Mouse (Mus musculus) thymus, postnatal 36 days (tissue): ENCODE results near the gene Tcp11l2.

Experiments used
- DNase-seq, 2 experiments: peaks; one replicate each; pipeline ENCODE4 v3.0.0; 2022; ENCODE audit warnings: mixed read lengths in 2 of 2

The Tcp11l2 gene

DNA sequence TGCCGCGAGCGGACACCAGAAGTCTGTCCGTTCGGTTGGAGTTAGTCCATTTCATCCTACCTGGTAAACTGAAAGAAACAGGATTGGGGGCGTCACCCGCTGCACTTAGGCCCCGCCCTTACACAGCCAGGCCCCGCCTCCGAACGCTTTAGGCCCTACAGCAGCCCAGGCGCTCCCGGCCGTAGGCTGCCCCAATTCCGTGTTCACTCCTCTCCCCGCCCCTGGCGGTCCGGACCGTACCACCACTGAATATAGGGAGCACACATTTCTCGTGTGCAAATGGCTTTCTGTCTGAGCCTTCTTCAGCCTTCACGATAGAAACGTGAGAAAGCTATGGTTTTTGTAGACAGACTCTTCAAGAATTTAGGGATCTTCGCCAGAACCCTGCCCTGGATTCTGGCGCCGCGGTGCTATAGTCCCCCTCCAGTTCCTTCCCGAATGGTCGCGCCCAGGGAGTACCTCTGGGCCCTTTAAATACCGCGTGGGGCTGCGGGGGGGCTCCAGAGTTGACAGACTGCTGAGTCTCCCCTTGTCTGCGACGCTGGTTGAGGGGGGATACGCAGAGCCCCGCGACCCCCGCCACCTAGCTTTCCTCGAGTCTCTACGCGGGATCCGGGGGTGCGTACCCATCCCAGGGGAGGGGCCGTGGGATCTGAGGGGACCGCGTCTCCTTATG is at the start of gene Tcp11l2:
TSS of gene Tcp11l2 (plus strand) at position 232 of the 676 bp plus-strand sequence.
- peak; percentile 93 to 95 for DNase-seq

DNA sequence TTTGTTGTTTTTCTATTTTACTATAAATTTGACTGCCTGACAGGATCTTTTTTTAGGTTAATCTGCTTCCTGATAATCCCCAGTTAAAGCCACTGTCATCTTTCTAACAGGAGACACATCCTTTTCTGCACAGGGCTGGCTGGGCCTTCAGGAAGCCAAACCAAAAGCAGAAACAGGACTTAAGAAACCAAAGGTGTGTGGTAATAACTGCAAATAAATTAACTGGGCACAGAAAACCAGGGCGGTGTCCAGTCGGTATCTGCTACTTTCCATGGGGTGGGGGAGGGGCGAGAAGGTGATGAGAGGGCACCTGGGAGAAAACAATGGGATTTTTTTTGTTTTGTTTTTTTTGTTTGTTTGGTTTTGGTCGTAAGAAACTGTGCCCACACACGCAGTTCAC is 49.4 kb upstream of the Tcp11l2 start:
- DNase-seq, result no peak

DNA sequence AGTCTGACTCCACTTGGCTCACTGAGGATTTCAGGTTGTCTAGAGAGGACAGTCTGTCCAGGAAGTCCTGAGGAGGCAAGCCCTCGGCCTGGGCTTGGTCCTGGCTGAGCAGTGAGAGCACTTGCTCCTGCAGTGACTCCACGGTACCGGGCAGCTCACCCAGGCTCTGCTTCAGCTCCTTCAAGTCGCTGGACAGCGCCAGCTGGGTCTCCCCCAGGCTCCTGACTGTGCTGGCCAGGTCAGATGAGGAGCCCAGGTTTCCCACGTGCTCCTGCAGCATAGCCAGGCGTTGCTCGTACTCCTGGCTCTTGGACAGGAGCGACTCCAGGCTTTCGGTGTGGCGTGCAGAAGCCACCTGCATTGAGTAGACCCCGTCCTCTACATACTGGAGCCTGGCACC is 48.8 kb upstream of the Tcp11l2 start:
- no peak for DNase-seq

DNA sequence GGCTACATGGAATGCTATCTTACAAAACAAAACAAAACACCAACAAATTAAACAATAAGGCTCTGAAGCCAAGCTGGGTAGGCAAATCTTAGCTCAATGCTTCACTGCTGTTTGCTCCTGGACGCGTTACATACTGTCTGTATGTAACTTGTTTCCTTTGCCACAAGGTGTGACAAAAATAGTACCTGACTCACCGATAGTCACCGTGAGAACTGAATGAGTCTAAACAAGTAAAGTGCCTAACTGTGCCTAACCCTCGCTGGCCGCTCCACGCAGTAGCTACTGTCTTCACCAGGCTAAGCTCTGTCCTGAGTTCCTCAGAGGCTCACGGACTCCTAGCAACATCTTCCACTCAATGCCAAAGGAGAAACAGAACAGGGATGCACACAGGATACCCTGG is 46.0 kb upstream of the Tcp11l2 start:
- no peak for DNase-seq

DNA sequence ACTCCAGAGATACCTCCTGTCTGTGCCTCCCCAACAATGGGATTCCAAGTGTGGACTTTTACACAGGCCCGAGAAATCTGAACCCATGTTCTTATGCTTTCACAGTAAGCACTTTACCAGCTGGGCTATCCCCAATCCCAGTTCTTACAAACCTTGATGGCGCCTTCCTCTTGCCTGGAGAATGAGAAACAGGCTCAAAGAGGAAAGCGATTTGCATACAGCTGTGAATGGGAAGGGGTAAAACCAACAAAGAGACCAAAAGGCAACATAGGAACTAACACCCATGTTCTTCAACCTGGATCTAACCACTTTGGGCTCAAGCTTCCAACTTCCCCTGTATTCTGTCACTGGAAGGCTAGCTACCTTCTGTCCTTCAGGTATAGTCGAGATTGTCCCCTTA is 44.9 kb upstream of the Tcp11l2 start:
- no peak for DNase-seq

DNA sequence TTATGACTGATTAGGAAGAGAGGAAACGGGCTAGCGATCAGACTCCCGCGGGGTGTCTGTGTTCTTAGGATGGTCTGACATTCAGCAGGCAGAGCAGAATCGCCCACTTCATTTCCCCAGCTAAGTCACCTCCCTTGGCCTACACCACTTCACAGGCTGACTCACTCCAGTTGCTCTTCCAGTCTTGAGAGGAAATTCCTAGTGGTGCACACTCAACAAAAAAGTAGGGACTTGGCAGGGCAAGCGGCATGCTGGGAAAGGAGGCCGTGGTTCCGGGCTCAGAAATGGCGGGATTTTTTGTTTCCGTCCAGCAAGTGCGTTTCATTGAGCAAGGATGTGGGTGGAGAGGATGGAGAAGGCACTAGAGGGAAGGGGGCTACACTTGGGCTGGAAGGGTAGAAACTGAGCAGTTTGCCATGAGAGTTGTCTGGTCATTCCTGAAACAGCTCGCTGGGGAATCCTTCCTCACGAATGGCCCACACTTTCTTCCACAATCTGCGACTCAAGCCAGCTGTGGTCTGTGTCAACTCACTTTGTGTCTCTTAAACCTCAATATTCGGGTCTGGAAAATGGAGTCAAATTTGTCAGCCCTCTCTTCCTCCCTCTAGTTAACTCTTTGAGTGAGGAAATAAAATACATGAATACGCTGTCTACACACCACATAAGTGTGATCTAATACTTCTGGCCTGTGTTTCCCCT is 44.1 kb upstream of the Tcp11l2 start:
- DNase-seq, result no peak

DNA sequence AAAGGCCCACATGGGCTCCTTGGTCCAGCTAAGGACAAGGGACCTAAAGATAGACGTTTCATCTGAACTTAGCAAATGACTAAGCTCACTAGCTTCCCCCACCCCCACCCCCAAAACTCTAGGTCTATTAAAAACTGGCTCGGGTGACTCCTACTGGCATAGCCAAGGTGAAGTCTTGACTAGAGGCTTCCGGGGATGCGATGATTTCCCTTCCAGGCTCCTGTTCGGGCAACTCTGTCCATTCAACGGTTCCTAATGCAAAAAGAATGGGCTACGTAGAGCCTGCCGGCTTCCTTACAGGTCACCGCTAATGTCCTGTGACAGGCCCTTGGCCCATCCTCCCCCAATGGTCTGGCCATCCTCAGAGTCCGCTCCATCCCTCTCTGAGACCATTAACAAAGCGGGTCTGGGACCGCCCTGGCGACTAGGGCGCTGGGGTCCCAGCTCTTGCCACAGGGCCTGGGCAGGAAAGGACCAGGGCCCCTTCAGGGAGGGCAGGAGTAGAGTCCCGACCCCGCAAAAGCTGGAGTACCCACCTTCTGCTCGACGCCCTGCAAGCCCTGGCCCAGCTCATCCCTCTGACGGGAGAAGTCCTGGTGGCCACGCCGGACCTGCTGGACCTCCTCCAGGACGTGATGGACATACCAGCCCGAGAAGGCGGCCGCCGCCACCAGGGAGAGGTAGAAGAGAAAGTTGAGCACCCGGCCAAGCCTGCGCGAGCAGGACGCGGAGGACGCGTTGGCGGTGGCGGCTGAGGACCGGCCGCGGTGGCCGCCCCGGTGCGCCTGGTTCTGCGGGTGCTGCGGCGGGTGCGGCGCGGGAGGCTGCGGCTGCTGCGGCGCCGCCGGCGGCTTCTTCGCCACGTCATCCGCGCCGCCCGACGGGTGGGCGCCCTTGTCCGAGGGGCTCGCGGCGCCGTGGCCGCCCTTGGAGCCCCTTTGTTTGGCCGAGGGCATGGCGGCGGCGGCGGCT is 43.2 kb upstream of the Tcp11l2 start:
- DNase-seq, result peak; percentile 13 to 29

DNA sequence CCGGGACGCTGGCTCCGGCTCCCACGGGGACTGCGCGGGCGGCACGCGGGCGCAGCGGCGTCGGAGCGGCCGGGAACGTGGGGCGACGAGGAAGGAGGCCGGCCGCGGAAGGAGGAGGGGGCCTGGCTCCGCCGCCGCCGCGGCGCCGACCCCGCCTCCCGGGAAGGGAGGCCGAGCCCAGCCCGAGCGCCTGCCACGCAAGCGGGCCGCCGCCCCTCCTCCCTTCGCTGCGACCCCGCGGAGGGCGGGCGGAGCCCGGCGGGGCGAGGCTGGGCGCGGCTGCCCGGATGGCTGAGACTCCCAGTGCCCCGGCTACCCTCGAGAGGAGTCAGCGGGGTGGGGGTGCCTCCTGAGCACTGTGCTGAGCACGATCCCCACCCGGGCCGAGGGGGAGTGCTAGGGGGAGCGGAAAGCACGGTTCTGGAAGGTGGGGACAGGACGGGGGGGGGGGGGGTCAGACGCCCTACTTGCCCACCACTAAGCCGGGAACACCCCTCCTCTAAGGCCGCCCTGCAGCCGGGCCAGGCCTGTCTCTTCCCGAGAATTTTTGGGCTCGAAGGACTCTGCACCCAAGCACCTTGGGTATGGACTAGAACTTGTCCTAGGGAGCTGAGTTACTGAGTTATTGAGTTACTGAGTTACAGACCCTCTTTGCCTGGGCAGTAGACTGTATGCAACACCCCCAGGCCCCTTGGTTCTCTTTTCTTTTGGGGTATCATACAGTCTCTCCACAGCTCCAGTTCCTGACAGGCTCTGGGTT is 42.3 kb upstream of the Tcp11l2 start, which contains the start of gene Ckap4:
TSS of gene Ckap4 (minus strand) at position 151 of the 760 bp plus-strand sequence.
- DNase-seq, result peak; percentile 71 to 76

DNA sequence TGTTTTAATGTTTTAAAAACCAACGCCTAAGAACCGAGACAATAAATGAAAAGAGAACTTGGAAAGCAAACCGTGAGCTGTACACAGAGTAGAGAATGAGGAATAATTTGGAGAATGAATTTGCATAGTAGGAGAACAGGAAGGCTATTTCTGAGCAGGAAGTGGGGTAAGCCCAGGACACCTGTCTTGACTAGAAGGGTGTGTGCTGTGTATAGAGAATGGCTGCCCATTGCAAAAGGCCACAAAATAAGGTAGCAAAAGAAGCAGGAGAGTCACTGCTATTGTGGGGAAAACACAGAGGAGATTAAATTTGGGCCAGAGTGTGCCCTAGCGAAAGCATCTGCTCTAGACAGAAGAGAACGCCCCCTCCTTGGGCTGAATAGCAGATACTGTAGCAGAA is 41.0 kb upstream of the Tcp11l2 start:
- DNase-seq, result no peak

DNA sequence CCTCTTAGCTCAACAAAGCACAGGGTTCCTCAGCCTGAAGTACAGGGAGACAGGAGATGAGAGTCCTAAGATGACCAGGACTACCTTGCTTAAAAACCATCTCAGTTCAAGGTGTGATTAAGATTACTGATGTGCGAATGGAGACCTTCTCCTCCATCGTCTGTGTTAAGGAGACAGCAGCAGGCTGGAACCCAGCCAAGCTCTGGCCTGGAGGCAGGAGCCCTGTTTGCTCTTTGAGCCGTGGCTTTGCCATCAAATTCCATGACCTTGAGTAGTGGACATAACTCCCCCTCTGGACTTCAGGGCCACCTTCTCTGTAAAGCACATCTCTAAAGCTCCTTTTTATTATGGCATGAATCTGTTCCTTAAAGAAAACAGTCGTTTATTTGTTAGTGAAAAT is 40.6 kb upstream of the Tcp11l2 start:
- DNase-seq, result no peak

DNA sequence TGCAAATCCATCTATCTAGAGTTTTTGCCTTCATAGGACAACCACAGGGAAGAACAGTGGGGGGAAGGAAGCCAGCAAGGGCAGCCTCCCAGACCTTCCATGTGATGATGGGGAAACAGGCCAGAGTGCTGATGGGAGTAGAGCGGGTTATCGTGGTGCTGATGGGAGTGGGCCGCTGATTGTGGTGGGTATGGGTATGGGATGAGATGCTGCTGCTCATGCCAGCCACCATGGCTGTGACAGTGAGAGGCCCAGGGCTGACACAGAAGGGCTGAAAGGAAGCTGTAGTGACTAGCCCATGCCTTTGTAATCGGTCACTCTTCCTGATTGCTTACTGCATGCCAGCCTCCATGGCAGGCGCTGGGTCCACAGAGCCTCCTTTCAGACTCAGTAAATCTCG is 36.8 kb upstream of the Tcp11l2 start:
- no peak for DNase-seq

DNA sequence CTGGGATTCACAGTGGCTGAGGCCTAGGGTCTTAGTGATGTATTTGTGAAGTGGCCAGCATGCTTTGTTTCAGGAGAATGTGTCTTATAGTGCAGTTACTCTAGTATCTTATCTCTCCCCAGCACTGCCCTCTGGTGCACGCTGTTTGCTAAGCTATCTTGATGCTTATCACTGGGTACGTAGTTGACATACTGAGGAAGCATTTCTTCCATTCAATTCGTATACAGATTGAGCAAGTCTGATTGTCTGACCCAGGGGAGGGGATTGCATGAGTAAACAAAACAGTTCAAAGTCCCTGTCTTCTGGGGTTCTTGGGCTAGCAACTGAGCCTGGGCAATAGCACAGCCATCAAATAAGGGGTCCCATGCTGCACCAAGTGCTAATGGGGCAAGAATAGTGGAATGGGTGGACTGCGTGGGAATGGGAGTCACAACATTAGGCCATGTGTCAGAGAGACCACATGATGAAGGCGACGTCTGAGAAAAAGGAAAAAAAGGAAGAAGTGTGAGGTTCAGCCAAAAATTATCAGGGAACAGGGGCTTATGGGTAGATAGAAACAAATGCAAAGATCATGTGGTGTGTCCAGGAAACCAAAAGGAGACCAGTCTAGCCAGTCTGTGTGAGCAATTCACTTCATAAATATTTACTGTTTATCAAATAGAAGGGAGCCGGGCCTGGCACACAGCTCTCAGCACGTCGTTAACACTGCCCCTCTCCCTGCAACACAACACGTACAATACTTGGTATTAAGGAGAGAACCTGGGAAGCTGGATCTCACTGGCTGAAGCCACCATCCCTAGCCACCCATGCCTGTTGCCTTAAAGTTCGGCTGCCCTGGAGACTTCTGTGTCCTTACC is 33.4 kb upstream of the Tcp11l2 start:
- DNase-seq, result no peak

DNA sequence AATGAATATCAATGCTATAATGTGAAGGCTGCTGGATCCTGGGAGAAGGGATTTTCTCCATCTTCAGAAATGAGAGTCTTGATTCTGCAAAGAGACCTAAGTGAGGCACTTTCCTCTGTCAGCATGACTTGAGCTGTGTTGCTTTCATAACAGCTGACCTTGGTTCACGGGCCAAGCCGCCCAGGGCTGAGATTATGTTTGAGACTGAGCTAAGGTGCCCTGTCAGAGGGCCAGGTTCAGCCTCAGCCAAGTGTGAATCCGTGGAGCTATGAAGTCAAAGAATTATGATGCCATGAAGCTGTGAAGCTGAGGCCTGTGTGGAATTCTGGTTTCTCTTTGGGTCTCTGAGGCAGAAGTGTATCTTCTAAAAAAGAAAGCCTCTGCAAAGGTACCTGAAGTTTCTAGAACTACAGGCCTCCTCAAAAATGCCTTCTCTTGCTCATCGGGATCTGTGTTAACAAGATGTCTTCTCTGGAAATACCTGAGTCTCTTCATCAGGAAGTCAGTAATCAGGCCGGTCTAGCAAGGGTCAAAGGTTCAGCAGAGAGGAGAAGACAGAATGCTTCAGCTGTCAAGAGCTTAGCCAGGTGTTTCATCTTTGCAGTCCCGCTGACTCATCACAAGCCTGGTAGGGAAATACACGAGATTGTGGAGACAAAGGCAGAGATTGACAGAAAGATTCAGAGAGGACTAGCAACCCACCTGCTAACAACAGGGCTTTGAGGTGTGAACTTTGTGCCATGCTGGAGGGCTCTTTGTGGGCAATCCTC is 31.4 kb upstream of the Tcp11l2 start:
- no peak for DNase-seq

DNA sequence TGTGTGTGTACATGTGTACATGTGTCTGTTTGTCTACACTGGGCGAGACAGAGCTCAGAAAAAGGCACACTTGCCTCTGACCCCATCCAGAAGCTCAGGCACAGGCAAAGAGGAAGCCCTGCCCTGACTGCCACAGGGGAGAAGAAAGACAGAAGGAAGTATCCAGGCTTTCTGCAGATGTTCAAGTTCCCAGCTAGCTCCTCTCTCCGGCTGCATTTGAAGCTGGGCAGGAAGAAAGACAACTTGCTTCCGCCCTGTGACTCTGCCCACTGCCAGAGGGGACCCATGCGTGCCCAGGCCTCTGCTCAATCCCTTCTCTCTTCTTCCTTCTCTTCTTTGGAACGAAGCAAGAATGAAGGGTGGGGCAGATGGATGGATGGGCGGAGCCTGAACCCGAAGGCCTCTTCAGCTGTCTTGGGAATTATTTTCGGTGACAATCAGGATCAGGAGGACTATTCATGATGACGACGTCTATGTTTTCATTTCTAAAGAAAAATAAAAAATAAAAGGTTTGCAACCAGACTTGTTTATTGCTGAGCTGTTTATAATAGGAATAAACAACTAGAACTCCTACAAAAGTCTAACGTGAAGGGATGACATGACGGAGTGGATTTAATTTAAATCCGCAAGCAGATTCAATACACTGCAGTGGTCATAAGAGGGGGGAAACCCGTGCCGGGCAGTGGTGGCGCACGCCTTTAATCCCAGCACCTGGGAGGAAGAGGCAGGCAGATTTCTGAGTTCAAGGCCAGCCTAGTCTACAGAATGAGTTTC is 27.1 kb upstream of the Tcp11l2 start:
- DNase-seq, result no peak

DNA sequence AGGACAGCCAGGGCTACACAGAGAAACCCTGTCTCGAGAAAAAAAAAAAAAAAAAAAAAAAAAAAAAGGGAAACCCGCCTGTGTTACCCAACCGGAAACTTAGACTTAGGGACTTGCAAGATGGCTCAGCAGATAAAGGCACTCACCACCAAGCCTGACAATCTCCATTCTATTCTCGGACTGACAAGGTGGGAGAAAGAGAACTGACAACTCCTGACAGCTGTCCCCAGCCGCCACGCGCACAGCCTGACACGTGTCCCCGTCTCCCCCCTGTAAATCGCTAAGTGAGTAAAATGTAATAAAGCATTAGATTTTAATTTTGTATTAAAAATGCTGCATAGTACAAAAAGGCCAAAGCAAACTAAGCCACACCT is 26.5 kb upstream of the Tcp11l2 start:
- no peak for DNase-seq

DNA sequence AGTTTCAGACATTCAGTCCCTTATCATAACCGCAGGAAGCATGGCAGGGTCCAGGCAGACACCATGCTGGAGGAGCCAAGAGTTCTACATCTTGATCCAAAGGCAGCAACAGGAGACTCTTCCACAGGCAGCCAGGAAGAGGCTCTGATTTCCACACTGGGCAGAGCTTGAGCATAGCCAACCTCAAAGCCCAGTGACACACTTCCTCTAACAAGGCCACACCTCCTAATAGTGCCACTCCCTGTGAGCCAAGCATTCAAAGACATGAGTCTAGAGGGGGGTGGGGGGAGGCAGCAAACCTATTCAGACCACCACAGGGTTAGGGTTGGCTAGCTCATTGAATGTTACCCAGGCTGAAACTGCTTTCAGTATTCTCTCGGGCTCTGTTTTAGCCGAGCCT is 24.6 kb upstream of the Tcp11l2 start:
- DNase-seq, result no peak

DNA sequence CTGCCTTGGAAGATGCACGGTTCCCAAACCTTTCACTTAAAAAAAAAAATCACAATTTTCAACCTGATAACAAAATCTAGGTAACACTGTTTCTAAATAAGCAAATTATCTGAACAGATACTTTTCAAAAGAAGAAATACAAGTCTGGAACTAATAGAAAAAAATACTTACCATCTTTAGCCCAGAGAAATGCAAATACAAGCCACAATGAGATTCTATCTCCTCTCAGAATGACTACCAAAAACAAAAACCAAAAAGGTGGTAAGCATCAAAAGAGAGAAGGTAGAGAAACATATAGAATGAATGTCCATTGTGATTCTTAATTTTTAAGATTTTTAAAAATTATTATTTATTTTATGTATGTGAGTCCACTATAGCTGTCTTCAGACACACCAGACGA is 23.9 kb upstream of the Tcp11l2 start:
- no peak for DNase-seq

DNA sequence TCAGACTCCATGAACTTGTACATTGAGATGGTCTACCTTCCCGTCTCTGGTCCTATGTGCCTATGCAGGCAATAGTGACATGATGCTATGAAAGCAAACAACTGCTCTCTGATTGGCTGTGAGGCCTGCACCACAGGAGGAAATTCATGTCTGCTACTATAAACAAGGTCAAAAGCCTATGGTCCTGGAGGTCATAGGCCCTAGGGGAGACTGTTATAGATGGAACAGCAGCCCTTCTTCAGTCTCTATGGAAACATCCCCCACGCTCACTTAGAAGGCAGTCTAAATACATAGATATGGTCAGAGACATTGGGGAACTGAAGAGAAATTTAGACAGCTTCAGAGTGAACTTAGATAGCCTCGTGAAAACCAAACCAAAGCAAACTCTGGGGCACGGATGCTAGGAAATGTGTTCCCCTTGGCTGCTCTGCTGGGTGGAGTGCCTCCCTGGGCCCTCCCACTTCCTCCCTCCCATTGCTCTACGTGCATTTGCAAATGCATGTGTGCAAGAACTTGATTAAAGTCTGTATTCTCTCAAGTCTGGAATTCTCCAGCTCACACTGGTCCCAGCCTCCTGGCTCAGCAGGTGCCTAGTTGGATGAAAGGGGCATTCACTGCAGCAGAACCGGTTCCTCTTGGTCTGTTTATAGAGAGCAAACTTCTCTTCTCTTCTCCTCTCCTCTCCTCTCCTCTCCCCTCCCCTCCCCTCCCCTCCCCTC is 22.0 kb upstream of the Tcp11l2 start:
- DNase-seq, result no peak

DNA sequence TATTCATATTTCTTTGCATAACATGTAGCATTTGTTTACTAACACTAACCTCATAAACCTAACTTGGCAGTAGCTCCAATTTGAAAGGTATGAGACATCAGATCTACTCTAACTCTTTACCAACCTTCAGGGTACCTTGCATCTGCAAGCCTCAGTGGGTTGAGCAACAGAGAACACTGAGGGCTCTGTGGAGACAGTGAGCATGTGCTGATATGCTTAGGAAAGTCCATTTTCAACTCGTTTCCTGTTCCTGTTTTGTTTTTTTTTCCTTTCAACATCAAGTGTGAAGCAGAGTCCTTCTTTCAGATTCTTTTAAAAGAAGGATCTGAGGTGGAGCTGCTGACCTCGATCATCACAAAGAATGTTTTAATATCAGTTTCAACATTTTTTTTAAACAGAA is 20.3 kb upstream of the Tcp11l2 start:
- DNase-seq, result no peak
